Mouse (Mus musculus) CD8-positive naive resting alpha-beta T cell, adult 2 months (primary cell): ENCODE results near the gene Safb2.
A peak's percentile ranks its signal among the peaks of the same experiment; 100 is the strongest.
"Not testable (repeated sequence)": the region's sequence is repeated elsewhere in the genome, so short reads cannot be mapped to it uniquely, and the experiment has no call there.

Source experiments
- DNase-seq, 2 experiments: peaks; one replicate each; pipeline ENCODE4 v3.0.0; 2022; ENCODE audit warnings: low read depth in 2 of 2, low spot score in 2 of 2

Gene Safb2

DNA sequence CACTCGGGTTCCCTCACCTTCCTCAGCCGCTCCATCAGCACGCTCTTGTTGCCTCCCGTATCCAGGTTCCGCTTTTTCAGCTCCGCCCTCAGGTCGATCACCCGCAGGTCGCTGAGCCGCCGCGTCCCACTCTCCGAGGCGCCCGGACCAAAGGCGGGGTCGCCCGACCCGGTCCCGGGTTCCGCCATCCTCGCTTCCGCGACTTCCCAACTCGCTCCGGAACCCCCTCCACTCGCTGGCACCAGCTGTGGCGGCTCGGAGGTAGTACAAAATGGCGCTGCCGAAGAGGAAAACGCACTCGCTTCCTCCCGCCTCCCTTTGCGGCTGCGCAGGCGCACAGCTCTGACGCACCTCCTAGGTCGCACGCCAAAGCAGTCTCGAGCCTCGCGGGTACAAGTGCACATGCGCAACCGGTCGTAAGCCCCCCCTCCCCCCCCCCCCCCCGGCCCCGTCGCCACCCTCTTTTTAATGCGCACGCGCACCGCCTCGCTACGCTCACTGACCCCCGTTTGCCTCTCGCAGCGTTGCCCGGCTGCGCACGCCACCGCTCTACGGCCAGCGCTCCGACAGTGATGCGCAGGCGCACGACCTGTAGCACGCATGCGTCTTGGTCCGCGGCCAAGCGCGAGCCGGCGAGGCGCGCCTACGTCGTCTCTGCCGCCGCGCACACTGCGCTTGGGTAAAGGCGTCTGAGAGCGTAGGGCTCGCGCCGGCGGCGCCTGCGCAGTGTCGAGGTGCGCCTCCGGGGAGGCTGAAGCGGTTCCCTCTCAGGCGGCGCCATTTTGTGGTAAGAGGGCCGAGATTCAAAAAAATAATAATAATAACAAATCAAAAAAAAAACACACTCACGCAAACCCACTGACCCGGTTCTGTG, at the start of gene Safb2, which contains the start of gene Safb:
TSS of gene Safb2 (minus strand) at position 329 of the 874 bp plus-strand sequence.
TSS of gene Safb (plus strand) at position 569 of the 874 bp plus-strand sequence.
- DNase-seq: peak; percentile 98 to 100

DNA sequence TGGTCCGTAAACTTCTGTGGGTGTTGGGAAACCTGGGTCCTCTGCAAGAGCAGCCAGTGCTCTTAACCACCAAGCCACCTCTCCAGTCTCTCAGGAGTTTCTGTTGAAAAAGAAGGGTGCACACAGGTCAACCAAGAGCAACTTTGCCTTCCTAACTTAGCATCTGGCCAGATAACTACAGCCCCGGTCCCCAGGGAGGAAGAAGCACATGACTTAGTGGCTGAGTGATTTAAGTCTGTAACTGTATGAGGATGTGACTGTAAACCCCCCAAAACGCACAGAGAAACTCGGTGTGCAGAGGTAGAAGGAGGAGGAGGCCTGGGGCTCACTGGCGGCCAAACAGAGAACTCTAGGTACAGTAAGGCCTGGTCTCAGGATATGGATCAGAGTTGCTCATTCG, 49.6 kb upstream of the Safb2 start:
- DNase-seq: no peak

DNA sequence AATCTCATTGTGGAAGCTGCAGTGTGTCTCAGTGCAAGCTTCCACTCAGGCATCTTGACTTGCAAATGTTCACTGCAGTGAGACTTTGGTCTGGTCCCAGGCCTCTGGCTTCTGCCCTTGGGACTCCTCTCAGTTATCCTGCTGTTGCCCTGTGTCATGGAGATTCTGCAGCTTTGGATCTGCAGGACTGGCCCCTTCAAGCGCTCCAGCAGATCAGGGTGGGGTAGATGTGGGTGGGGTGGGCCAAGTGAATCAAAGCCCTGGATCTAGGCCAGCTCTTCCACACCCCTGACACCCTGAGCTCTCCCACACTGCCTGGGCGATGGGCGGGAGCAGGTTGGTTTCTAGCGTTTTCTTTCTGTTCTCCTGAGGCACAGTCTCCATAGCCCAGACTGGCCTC, 47.4 kb upstream of the Safb2 start:
- no peak for DNase-seq

DNA sequence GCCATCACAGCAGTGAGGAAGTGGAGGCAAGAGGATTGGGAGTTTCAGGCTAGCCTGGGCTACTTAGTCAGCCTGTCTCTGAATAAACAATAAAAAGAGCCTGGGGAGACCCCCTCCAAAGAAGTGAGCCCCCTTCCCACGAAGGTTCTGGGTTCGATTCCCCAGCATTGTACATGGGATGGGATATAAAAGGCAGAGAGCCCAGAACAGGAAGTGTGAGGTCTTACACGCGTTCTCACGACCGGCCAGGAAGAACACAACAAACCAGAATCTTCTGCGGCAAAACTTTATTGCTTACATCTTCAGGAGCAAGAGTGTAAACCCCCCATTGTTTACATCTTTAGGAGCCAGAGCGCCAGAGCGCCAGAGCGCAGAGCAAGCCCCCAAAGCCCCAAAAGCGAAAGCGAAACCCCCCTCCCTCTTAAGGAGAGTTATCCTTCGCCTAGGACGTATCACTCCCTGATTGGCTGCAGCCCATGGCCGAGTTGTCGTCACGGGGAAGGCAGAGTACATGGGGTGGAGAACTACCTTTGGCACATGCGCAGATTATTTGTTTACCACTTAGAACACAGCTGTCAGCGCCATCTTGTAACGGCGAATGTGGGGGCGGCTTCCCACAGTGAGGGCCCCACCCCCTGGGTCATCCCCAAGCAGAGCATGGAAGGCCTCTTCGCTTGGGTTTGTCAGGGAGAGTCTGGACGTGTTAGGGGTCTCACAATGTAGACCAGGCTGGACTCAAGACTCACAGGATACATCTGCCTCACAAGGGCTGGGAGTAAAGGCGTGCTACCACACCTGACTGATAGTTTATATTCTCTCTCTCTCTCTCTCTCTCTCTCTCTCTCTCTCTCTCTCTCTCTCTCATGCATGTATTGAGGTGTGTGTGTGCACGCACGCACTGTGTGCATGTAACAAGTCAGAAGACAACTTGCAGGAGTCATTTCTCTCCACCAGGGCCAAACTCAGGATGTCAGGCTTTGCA, 45.7 kb upstream of the Safb2 start:
- DNase-seq: not testable (repeated sequence)

DNA sequence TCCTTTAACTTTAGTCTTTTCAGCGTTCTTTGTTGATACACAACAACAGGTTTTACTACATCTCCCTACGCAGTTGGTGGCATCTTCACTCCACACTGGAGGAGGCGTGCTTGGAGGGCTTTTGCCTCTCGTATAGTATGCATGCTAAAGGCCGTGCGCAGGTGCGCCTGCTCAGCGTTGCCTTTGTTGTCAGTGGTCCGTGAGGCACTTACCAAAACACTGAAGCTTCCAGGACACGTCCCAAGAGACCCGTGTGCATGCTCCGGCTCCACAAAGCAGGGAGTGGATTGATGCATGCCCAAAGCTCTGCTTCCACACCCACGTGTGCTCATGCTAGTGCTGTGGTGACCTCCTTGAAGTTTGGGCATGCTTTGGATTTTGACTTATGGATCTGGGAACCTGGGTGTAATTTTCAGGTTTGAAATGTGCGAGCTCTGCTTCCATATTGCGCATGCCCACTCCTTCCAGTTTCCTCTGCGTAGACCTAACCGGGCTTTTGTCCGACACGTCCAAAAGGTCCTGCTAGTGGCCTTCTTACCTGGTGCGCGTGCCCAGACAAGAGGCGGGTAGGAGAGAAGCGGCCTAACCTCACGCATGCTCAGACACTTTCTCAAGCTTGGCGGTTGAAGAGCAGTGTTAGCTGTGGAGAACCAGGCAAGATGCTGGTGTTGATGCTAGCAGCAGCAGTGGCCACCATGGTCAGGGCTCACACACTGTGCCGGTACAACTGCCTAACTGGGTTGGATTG, 43.3 kb upstream of the Safb2 start, which contains the start of gene Catsperd:
TSS of gene Catsperd (plus strand) at position 614 of the 748 bp plus-strand sequence.
- DNase-seq: no peak

DNA sequence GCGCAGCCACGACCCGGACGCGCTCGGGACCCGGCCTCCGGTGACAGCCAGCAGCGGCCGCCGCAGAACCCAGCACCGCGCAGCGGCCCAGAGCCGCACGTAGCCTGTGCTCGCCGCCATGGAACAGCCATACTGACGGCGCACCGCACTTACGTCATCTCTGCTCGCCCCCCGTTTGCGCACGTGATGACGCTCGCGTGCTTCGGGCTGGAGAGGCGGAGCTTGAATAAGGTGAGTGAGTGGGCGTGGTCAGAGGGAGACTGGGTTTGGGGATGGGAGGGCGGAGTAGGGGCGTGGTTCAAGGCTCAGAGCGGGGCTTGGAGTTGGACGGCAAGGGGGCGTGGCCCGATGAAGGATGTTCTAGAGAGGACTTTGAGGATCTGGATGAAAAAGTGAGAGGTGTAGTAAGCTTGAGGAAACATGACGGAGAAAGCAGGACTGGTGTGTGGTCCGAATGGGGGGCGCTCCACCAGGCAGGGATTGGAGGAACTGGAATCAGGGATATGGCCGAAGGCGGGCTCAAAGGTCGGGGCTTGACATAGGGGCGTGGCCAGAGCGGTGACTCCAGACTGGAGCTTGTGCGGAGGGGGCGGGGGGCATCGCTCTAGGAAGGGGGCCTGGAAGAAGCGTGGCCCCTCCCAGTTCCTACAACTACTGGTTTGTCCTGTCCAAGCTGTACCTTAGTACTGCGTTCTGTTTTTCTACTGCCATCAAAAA, 42.5 kb upstream of the Safb2 start, which contains the start of gene Lonp1:
TSS of gene Lonp1 (minus strand) at position 134 of the 717 bp plus-strand sequence.
- DNase-seq: peak; percentile 91 to 97

DNA sequence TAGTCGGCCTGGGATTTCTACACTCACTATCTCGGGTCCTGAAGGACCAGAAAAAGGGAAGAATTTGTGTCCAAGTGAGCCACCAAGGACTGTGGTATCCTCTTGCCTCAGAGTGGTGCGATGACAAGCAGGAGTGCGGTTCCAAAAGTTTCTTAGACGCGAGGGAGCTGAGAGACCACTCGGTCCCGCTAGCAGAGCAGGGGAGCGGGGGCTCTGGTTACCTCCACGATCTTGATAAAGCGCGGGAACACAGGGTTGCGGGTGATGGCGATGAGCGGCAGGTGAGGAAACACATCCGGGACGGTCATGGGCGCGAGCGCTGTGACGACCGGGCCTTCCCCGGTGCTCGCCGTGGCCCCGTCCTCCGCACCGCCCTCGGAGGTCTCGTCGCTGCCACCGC, 41.9 kb upstream of the Safb2 start:
- DNase-seq: no peak

DNA sequence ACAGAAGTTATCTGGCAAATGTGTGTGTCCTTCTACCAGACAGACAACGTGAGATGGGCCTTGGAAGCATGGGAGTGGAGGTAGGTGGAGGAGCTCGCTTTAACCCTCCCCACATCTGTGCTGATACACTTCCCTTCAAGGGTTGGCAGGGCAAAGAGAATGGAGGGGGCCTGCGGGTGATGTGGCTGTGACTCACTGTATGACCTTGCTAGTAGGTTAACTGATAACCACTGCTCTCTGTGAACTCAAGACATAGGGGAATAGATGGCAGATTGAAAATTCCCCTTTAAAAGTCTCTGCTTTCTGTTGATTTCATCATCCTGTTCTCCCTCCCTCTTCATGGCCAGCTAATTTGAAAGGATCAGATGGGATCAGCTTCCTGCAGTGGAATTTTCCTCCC, 41.1 kb upstream of the Safb2 start:
- no peak for DNase-seq

DNA sequence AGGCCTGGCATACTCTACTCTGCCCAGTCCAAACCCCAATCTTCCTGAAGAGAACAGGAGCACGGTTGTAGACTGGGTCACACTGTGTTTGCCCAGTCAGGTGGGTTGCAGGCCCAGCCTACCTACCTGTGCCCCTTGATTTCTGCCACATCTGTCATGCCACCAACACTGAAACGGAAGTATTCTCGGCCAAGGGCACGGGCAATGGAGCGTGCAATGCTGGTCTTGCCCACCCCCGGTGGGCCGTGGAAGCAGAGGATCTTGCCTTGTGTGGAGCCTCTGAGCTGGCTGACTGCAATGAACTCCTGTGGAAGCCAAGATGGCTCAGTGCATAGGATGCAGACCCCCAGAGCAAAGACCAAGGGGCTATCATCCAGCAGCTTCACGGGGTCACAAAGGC, 33.2 kb upstream of the Safb2 start:
- DNase-seq: no peak

DNA sequence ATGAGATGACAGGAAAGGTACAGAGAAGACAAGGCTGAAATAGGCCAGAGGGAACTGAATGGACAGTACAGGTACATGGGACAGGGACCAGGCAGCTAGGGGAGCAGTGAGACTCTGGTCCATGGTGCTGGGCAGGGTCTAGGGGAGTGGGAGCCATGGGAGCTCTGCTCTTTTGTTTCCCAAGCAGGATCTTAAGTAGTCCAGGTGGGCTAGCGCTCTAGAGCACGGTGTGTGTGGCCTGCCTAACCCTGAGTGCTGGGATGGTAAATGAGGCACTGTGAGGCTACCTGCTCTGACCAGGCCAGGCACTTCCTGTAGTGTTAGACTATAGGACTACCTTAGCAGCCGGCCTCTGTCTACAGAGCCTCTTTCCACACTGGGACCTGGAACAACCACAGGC, 32.3 kb upstream of the Safb2 start:
- DNase-seq: no peak

DNA sequence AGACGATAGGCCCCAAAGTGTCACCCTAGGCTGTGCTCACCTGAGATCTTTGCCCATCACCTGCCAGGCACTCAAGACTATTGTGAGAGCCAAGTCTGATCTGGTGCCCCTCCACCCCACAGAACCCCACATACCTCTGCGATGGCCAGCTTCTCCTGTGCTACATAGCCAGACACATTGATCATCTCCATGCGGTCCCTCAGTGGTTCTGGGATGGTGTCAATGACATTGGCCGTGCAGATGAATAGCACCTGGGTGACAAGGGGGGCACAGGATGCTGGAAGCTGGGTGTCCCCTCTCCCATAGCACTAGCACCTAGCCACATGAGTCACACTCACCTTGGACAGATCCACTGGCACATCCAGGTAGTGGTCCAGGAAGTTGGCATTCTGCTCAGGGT, 31.4 kb upstream of the Safb2 start:
- no peak for DNase-seq

DNA sequence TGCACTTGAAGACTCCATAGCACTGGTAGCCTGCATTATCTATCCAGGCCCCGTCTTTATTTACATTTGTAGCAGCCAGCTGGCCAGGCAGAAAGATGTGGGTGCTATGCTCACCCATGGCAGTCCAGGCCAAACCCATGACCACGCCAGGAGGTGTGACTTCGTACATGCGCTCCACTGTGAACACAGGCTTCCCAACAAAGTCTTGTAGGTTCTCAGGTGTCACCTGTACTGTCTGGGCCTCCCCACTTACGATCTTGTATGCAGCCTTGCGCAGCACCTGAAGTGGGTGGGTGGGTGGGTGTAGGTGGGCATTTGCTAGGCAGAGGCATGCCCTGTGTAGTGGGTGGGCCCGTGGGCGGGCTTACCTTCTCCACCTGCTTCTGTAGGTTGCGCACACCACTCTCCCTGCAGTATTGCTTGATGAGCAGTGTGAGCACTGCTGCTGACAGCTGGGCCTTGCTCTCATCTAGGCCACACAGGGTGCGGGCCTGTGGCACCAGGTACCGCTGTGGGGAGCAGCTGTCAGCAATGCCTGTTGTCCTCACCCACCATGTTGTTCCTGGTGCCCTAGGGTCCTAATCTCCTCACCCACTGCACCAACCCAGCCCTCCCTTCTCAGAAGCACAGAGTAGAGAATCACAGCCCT, 30.9 kb upstream of the Safb2 start:
- no peak for DNase-seq

DNA sequence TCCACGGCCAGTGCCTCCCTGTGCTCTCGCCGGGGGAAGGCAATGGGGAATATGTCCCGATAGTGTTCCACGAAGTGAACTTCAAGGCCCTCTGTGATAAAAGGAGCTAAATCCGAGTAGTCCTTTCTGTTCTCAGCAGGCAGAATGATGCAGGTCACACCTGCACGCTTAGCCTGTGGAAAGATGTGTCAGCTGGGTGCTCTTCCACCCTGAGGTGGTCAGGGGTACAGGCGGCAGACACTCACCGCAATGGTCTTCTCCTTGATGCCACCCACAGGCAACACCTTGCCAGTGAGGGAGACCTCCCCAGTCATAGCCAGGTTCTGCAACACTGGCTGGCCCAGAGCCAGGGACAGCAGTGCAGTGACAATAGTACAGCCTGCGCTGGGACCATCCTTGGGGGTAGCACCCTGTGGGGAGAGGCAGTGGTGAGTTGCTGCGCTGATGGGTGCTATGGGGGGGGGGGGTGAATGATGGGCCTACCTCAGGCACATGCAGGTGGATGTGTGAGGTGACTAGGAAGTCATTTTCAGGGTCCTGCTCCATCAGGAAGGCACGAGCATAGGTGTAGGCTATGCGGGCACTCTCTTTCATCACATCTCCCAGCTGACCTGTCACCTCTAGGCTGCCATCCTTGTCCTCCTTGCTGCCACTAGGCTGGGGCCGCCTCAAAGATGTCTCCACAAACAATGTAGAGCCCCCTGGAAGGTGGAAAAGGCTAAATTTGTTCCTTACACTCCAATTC, 30.2 kb upstream of the Safb2 start:
- no peak for DNase-seq

DNA sequence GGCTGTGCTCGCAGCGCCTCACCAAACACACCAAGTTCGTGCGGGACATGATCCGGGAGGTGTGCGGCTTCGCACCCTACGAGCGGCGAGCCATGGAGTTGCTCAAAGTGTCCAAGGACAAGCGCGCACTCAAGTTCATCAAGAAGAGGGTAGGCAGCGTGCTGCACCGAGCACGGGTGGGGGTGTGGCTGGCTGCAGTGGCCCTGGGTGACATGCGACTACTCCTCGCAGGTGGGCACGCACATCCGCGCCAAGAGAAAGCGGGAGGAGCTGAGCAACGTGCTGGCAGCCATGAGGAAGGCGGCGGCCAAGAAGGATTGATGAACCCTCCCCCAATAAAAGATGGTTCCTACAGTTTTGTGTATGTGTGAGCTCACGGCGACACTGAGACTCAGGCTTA, 29.5 kb upstream of the Safb2 start:
- DNase-seq: peak in 1 of 2 experiments; percentile 47

DNA sequence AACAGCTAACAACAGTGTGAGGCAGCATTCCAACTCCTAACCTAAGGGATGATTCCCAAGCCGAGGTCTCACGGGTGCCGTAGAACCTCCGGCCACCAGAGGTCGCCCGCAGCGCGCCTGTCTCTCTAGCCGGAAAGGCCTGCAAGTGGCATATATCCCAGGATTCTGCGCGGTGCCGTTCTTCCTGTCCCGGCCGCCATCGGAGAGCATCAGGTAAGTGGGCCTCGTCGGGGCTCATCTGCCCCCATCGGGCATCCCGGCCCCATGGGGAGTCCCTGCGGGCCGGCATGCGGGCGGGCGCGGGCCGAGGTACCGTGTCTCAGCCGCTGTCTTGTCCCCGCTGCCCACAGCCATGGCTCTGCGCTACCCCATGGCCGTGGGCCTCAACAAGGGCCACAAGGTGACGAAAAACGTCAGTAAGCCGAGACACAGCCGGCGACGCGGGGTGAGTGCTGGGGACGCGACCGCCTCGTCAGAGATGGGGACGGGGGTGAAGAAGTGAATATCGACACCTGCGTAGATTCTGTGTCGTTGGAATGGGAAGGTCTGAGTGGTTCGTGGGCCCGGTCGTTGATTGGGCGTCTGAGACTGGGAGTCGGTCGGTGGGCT, 29.0 kb upstream of the Safb2 start, which contains the start of gene Rpl36:
TSS of gene Rpl36 (plus strand) at position 181 of the 609 bp plus-strand sequence.
- DNase-seq: peak; percentile 93

DNA sequence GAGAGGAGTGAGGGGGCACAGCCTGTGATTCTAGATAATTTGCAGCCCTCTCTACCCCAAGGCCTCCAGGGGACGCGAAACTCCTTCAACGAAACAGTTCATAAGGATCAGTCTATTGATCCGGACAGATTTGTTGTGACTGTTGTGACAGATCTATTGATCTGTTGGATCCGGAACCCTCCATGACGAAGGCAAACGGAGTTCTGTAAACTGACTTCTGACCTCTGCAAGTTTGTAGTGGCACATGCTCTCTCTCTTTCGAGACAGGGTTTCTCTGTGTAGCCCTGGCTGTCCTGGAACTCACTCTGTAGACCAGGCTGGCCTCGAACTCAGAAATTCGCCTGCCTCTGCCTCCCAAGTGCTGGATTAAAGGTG, 28.2 kb upstream of the Safb2 start:
- DNase-seq: not testable (repeated sequence)

DNA sequence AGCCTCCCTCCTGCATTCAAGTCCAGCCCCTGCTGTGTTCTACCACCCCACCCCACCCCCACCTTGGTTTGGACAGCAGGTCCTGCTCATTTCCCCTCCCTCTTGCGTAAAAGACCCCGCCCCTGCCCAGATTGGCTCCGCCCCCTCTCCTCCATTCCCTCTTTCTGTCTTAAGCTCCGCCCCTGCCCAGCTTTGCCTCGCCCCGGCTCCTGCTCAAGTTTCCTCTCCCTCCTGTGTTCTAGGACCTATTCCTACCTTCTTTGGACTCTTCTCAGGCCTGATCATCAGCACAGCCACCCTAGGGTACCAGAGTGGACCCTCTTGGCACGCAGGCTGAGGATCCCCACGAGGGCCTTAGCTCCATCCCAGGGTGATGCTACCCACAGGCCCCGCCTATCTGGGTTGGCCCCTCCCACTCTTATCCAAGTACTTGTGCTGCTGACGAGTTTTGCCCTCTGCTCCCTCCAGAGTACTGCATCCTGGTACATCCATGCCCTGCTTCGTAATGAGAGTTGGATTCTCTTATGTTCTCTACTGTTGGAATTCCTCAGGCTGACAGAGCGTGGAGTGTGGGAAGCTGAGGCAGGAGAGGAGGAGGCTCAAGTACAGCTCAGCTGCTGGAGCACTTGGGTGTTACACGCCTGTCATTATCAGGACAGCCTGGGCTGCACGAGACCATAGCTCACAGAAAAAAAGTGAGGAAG, 27.6 kb upstream of the Safb2 start:
- no peak for DNase-seq

DNA sequence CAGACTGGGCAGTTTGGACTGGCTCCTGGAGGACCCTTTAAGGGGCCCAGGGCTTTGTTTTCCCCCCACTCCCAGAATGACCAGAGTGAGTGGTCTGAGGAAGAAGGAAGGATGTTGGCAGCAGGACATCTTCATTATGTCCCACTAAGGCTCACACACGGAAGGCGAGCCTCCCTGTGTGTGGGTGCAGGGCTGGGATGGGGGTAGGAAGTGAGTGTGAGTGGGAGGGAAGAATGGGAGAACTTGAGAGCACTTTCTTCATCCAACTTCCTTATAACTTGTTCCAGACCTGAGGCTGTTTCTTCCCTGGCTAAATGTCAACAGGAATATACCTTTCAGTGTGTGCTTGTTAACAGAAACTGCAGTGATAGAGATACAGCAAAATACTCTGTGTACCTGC, 26.9 kb upstream of the Safb2 start:
- DNase-seq: no peak
